Mouse (Mus musculus) left cerebral cortex, adult 2 months (tissue): ENCODE results near the gene Slc22a3. TPM values are rescaled to one million over a fixed set of nuclear protein-coding genes. Genes with fewer than 3 reads are reported as not detected.

Experiments
- DNase-seq, 2 experiments: peaks; one replicate each; pipeline ENCODE4 v3.0.0; 2021 to 2022; ENCODE audit warnings: low spot score in 2 of 2, mixed read lengths in 1 of 2; ENCODE audit errors: extremely low spot score in 1 of 2
- H3K27ac ChIP-seq: fragments of 200-600 bp; 2 replicates; pipeline ENCODE4 v1.8.1; 2022
- H3K4me3 ChIP-seq: fragments of 200-600 bp; 2 replicates; pipeline ENCODE4 v1.8.1; 2022
- CTCF ChIP-seq: fragments of 200-600 bp; IDR thresholded peaks from 2 replicates; pipeline ENCODE4 v1.8.1; 2022; ENCODE audit warnings: antibody characterized with exemption, mild to moderate bottlenecking, moderate library complexity
- intact Hi-C: fragments of 180-260 bp; cut with DNase I; formaldehyde crosslinking; loops from one replicate; pipeline ENCODE4 v1.15.1; 2025
- total RNA-seq, 2 experiments: library from RNA; stranded (reverse); gene quantifications; 2 replicates each; pipeline ENCODE4 v1.2.3; 2021

The Slc22a3 gene
- total RNA-seq, 2 experiments from 2014 or later, result 1.9 to 2.8 TPM

DNA sequence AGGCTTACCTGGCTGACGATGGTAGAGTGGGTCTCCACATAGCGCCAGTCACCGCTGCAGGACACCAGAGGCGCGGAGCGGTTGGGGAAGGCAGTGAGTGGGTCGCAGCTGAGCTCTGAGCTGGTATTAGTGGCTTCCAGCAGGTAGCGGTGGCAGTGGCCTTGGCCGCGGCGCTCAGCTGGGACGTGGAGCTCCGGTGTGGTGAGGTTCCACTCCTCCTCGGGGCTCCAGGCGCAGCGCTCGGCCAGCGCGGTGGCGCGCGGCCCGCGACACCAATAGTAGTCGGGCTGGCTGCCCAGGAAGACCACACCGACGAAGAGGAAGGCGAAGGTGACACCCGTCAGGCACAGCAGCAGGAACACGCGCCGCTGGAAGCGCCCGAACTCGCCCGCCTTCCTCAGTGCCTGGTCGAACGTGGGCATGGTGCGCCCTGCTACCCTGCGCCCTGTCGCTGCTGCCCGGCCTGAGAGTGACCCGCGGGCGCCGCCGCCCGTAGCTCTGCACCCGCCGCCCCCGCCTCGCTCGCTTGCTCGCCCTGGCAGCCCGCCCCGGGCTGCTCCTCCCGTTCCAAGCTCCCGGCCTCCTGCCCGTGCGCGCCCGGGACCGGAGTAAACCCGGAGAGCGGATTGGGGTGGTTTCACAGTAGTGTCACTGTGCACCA is 471 bp downstream of the Slc22a3 start:
- peak in 1 of 2 experiments; percentile 11 for DNase-seq
- no peak for TF ChIP-seq CTCF
- intact Hi-C loops, result no loop called here

DNA sequence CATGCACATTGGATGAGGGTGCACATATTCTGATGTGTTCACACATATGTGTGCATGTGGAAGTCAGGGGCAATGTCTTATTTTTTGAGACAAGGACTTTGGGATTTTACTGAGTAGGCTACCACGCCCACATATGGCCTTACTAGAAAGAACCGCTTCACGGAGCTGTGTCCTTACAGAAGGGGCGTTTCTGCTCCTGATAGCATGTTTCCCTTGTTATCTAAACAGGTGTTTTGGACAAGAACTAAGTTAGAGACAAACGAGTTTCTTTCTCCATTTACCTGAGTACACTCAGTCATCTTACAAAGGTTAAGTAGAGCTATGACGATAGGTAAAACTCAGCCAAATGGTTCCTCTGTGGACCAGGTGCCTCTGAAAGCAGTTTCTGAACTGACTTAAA is 1.8 kb downstream of the Slc22a3 start:
- intact Hi-C loops, result no loop called here
- Histone ChIP-seq H3K4me3 (no peak overlapping the region), H3K27ac (no peak overlapping the region)
- no peak for TF ChIP-seq CTCF
- DNase-seq, result no peak

More for the DNA sequence above, 471 bp downstream of the Slc22a3 start:
- H3K4me3 ChIP-seq, result peak overlapping the region; percentile 38
- H3K27ac ChIP-seq, result no peak overlapping the region

DNA sequence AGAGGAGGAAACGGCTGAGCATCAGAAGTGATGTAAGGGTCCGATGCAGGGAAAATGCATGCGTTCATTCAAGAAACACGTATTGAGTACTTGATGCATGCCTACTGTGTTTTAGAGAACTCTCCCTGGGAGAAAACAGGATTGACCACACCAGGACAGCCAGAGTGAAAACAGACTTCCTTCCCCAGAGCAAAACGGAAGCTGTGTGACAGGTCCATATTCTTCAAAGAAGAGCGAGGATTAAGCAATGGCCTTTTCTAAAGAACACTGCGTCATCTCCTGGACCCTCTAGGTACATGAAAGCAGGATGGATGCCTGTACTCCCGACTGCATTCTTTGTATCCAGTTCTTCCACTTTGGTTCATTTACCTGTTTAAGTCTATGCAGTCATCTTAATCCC is 8.1 kb downstream of the Slc22a3 start:
- intact Hi-C loops, result no loop called here
- no peak for DNase-seq
- TF ChIP-seq CTCF, result no peak
- Histone ChIP-seq H3K27ac (no peak overlapping the region), H3K4me3 (no peak overlapping the region)

DNA sequence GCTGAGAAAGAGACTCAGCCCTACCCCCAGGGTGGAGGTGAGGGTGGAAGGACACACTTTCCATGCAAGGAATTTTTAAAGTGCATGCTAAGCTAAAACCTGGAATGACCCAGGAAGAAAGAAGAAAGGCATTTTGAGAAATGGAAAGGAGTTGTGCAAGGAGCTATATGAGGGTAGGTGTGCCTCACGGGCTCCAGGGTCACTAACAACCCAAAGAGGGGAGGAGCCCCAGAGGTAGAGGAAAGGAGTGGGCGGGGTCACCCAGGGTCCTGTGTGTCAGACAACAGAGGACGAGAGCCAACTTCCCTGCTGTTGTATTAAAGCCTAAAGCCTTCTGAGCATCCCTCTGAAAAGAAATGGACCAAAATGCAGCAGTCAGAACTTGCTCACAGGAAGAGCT is 11.9 kb downstream of the Slc22a3 start:
- no peak overlapping the region for H3K27ac ChIP-seq
- no peak for TF ChIP-seq CTCF
- no peak overlapping the region for H3K4me3 ChIP-seq
- DNase-seq, result no peak
- intact Hi-C loops, result no loop called here

DNA sequence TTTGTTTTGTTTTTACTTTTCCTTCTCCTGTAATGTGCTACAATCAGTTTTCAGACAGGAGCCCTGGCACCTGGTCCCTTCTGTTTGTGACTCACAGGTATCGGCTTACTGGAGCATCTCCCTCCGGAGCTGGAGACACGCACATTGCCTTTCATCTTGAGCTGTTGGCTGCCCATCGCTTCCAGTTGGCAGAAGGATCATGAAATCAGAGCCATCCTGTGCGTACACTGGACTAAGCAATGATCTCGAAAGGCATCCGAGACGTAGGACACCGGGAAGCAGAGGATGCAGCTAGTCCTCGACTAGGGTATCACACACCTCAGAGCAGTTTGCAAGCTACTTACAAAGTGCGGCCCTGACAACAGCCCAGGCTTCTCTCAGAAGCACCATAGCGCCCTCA is 15.9 kb downstream of the Slc22a3 start:
- TF ChIP-seq CTCF, result no peak
- intact Hi-C loops, result no loop called here

DNA sequence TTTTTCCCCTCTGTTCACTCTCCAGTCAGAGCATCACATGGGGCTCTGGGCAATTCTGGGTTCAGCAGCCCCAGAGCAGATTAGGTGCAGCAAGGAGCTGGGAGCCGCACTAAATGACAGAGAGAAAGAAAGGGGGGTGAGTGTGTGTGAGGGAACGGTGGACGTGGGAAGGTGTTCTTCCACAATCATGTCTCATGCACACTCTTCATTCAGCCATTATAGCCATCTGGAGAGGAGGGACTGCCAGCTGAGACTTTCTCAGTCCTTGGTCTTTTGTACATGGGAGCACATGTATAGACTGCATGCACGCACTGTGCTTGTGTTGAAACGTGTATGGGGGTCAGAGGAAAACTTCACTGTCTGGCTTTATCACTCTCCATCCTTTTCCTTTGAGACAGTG is 17.6 kb downstream of the Slc22a3 start:
- Histone ChIP-seq H3K4me3 (no peak overlapping the region), H3K27ac (no peak overlapping the region)
- no peak for TF ChIP-seq CTCF
- intact Hi-C loops, result no loop called here
- no peak for DNase-seq

More for the DNA sequence above, 15.9 kb downstream of the Slc22a3 start:
- Histone ChIP-seq H3K4me3 (no peak overlapping the region), H3K27ac (no peak overlapping the region)
- no peak for DNase-seq

DNA sequence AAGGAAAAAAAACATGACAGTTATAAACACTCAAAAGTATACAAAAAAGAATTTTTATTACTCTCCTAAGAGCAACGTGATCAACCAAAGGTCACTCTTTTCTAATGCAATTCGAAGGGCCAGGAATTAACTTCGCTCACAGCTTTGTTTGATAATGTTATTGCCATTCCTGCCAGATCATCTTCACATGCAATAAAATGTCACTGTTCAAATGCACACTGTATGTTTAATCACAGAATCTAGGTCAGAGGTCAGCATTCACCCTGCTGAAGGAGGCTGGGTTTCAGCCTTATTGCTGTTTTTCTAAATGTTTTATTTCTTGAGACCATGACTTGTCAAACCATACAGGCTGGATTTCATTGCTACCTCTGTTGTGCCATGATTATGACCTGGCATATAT is 21.8 kb downstream of the Slc22a3 start:
- Histone ChIP-seq H3K4me3 (no peak overlapping the region), H3K27ac (no peak overlapping the region)
- intact Hi-C loops, result no loop called here
- TF ChIP-seq CTCF, result no peak
- DNase-seq, result no peak

DNA sequence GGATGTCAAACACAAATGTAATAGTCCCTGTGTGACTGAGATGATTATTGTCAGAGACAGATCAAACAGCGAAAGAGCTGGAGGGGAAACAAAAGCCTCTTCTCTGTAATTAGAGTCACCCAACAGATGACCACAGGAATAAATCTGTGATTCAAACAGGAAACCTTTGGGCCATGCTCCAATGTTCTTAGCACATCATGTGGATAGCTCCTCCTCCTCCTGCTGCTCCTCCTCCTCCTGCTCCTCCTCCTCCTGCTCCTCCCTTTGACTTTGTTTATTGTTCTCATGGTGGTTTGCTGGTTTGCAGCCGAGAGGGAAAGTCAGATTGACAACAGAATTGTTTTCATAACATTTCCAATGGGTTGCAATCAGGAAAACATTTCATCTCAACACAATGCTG is 28.1 kb downstream of the Slc22a3 start:
- intact Hi-C loops, result no loop called here

DNA sequence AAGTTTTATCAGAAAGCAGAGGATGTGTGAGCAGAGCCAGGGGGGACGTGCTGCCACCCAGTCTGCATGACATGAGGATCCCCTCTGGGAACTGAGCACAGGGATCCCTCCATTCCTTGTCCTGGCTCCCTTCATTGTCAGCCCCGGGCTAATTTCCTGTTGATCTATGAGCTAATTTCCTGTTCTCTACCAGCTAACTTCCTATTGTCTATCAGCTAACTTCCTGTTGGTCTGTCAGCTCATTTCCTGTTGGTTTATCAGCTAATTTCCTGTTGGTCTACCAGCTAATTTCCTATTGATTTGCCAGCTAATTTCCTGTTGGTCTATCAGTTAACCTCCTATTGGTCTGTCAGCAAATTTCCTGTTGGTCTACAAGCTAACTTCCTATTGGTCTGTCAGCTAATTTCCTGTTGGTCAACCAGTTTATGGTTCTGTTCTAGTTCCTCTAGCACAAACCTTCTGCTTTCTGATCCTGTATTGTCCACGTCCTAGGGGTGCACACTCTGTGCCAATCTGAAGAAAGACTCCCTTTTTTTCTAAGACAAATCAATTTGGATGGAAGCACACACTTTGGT is 32.9 kb downstream of the Slc22a3 start:
- DNase-seq, result no peak
- no peak overlapping the region for H3K4me3 ChIP-seq
- H3K27ac ChIP-seq, result no peak overlapping the region
- intact Hi-C loops, result no loop called here
- no peak for TF ChIP-seq CTCF

More for the DNA sequence above, 28.1 kb downstream of the Slc22a3 start:
- TF ChIP-seq CTCF, result no peak
- H3K4me3 ChIP-seq, result no peak overlapping the region
- DNase-seq, result no peak
- H3K27ac ChIP-seq, result no peak overlapping the region

DNA sequence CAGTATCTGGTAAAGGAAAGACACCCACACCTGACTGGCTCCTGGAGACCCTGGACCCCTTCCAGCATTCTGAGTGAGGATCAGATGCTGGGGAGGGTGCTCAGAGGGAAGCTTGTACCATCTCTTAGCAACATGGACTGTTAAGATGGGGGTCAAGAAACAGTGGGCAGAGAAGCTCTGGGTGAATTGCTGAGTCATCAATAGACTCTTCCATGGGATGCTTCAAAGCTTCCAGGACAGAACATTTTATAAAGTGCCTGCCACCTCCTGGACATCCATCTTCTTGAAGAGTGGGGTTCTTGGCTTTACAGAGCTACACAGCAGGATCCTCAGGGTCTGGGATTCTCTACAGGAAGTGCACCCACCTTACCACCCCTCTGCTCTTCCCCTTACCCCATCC is 35.0 kb downstream of the Slc22a3 start:
- TF ChIP-seq CTCF, result no peak
- DNase-seq, result no peak
- Histone ChIP-seq H3K4me3 (no peak overlapping the region), H3K27ac (no peak overlapping the region)
- intact Hi-C loops, result no loop called here

DNA sequence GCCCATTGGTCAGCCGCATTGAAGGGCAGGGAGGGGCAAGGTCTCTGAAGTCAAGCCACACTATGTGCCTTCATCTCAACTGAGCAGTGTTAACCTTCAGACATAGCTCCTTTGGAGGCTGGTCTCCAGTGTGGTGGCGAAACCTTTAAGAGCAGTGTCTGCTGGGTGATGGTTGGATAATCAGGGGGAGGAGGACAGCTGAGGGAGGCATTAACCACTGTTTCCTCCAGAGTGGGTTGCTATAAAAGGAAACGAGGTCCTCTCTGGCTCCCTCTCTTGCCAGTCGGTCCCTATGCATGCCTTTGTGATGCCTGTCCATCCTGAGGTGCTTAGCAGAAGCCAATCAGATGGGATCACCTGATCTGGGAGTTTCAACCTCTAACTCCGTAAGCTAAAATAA is 38.8 kb downstream of the Slc22a3 start:
- Histone ChIP-seq H3K27ac (no peak overlapping the region), H3K4me3 (no peak overlapping the region)
- no peak for DNase-seq
- TF ChIP-seq CTCF, result no peak
- intact Hi-C loops, result no loop called here

DNA sequence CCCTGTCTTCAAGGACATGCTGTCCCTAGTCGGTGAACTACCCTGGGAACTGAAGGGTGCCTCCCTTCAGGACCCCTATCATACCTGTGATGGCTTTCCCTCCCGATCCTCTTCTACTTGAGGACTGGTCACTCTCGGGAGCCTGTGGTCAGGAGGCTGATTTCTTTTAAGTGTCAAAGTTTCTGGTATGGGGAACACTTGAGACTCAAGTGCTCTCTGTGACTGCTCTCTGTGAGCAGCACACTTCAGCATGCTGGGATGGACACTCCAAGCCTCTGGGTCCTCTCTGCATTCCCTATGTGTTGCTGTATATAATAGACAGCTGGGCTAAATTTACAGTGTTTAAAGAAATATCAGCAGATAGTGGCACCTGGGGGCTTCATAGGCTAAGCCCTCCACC is 39.9 kb downstream of the Slc22a3 start:
- intact Hi-C loops, result no loop called here
- no peak for DNase-seq
- H3K4me3 ChIP-seq, result no peak overlapping the region
- no peak for TF ChIP-seq CTCF
- no peak overlapping the region for H3K27ac ChIP-seq

DNA sequence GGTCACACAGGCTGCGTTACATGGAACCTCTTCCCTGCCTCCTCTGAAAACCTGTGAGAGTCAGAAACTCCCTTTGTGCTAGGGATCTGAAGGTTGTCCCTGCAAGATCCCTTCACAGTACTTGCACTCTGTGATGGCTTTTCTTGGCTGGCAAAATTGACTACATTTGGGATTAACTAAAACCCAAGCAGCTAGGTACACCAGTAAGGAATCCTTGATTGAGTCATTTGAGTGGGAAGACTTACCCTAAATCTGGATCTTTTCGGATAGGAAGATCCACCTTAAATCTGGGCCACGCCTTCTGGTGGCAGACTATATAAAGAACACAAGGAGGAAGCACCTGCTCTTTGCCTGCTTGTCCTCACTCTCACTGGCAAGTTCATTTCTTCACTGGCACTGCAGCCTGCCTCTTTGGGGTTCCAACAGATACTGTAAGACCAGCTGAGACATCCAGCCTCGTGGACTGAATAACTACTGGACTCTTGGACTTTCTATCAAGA is 41.0 kb downstream of the Slc22a3 start:
- TF ChIP-seq CTCF, result no peak; the same call in 1 of the 2 replicates
- intact Hi-C loops, result loop anchor here (1.0 kb wide), 1 partner anchor 35 kb away; no protein-coding TSS in a partner anchor
- peak overlapping the region; percentile 47; the same call in 1 of the 2 replicates for H3K27ac ChIP-seq
- H3K4me3 ChIP-seq, result no peak overlapping the region
- DNase-seq, result peak in 1 of 2 experiments; percentile 27
